Mouse (Mus musculus) kidney, embryonic 15.5 days (tissue): ENCODE data around the gene Rab31. TPM values are rescaled to one million over a fixed set of nuclear protein-coding genes. Genes with fewer than 3 reads are reported as not detected.
A peak's percentile ranks its signal among the peaks of the same experiment; 100 is the strongest.
"Not testable (repeated sequence)": the region's sequence is repeated elsewhere in the genome, so short reads cannot be mapped to it uniquely, and the experiment has no call there.

Experiments
- ATAC-seq: fragments of 200-750 bp; cut with Nextera tagmentation; replicated peaks from 2 replicates; pipeline ENCODE4 v1.8.0; 2017; ENCODE audit warnings: moderate TSS enrichment; ENCODE audit not compliant: low FRiP score
- H3K27ac ChIP-seq: fragments of 300-500 bp; sonication (generic); 2 replicates; pipeline ENCODE4 v1.5.1; 2015; ENCODE audit warnings: mild to moderate bottlenecking, inconsistent platforms
- H3K27me3 ChIP-seq: fragments of 300-500 bp; sonication (generic); 2 replicates; pipeline ENCODE4 v1.6.1; 2015; ENCODE audit warnings: inconsistent platforms
- H3K36me3 ChIP-seq: fragments of 300-500 bp; sonication (generic); 2 replicates; pipeline ENCODE4 v1.6.1; 2015; ENCODE audit warnings: inconsistent platforms
- H3K4me1 ChIP-seq: fragments of 300-500 bp; sonication (generic); 2 replicates; pipeline ENCODE4 v1.6.1; 2015; ENCODE audit warnings: inconsistent platforms
- H3K4me2 ChIP-seq: fragments of 300-500 bp; sonication (generic); 2 replicates; pipeline ENCODE4 v1.6.1; 2015; ENCODE audit warnings: moderate library complexity, mild to moderate bottlenecking, inconsistent platforms
- H3K4me3 ChIP-seq: fragments of 300-500 bp; sonication (generic); replicated peaks from 2 replicates; pipeline ENCODE4 v1.5.1; 2015; ENCODE audit warnings: mild to moderate bottlenecking, inconsistent platforms
- H3K9ac ChIP-seq: fragments of 300-500 bp; sonication (generic); 2 replicates; pipeline ENCODE4 v1.6.1; 2015; ENCODE audit warnings: mild to moderate bottlenecking, inconsistent platforms
- H3K9me3 ChIP-seq: fragments of 300-500 bp; sonication (generic); replicated peaks from 2 replicates; pipeline ENCODE4 v1.6.1; 2016; ENCODE audit warnings: inconsistent platforms
- WGBS: fragments of 180-500 bp; shearing (Covaris S2); methylation state at CpG from one replicate; pipeline ENCODE4 v1.1.7; 2015; ENCODE audit warnings: mixed read lengths; 5-methylcytosine and 5-hydroxymethylcytosine counted together
- polyA plus RNA-seq: library from polyadenylated mRNA; unstranded; fragments of >200 nt; fragmentation: Nextera tagmentation; extraction: Ambion mirVana; gene quantifications from 2 replicates; pipeline ENCODE4 v1.2.1, GENCODE M21; 2015

Rab31 gene
- polyA plus RNA-seq, 1 experiment from 2014 or later, result 33.6 TPM

DNA sequence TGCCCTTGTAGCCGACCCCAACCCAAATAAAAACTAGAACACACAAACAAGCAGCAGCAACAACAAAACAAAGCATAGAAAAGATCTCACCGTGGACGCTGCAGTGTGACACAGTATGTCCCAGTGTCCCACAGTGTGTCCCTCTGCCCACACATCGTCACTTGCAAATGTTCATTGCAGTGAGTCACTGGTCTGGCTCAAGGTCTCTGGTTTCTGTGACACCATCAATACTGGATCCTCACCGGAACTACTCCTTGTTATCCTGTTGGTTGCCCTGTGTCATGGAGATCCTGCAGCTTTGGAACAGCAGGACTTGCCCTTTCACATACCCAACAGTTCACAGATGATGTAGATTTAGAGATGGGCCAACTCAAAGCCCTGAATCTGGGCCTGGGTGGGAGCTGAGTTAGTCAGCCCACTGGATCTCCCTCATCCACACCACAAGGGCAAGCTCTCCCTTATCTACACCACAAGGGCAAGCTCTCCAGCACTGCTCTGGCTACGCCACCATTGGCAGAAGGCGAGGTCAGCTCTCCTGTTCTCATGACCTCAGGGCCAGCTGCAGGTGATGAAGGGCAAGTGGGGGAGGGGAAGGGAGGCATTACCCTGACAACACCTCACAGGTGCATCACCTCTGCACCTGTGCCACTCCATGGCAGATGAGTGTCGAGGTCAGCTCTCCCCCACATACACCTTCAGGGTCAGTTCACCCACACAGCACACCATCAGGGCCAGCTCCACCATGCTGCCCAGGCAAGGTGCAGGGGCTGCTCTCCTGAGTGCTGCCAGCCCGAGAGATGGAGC is 124.0 kb downstream of the Rab31 start:
- Histone ChIP-seq H3K9me3 (no peaks in the 10 kb centered on the region), H3K27ac (no peak overlapping the region), H3K4me3 (no peak overlapping the region), H3K36me3 (0 out of 2 replicates have a peak, but pooled peaks cover 5% of the 10 kb centered on the region), H3K4me1 (peaks cover 2% of the 10 kb centered on the region), H3K9ac (no peak overlapping the region), H3K4me2 (no peak overlapping the region), H3K27me3 (no peaks in the 10 kb centered on the region)
- 84% methylated on average over 9 of the region's 9 CpGs for WGBS
- no peak for ATAC-seq

DNA sequence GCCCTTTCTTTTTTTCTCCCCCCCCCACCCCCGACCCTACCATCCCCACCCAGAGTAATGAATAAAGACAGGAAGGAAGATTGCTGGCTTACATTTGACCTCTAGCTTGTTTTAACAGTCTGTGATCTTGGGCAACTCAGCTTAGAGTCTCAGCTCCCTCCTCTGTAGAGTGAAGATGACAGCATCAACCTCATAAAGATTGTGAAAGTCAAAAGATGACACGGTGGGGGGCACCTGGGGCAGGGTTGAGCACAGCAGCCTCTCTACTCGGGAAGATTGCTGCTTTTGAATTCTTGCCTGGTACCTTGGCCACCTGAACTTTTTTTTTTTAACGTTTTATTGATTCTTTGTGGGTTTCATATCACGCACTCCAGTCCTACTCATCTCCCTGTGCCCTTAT is 124.6 kb downstream of the Rab31 start:
- Histone ChIP-seq H3K27ac (no peak overlapping the region), H3K4me3 (no peak overlapping the region), H3K36me3 (0 out of 2 replicates have a peak, but pooled peaks cover 5% of the 10 kb centered on the region), H3K9ac (no peak overlapping the region), H3K27me3 (no peaks in the 10 kb centered on the region), H3K9me3 (no peaks in the 10 kb centered on the region), H3K4me1 (peaks cover 8% of the 10 kb centered on the region), H3K4me2 (no peak overlapping the region)
- ATAC-seq, result no peak
- WGBS, result 61% methylated on average over 5 of the region's 5 CpGs

DNA sequence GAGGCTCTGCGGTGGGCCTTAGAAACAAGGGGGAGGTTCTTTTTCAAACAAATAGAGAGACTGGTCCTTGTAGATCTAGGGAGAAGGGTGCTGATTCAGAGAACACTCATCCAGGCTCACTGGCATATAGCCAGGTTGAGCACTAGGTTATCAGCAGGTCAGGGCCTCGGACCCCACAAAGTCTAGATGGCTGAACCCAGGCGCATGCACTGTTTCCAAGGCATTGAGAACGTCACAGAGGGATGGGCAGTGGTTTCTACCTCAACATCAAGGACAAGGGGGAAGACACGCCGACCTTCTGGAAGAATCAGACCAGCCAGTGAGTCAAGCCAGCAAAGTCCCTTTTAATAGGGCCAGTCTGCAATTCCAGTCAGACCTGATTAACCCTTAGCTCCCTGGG is 125.3 kb downstream of the Rab31 start:
- H3K27ac ChIP-seq, result no peak overlapping the region
- no peak for ATAC-seq
- H3K4me2 ChIP-seq, result no peak overlapping the region
- H3K9ac ChIP-seq, result no peak overlapping the region
- H3K9me3 ChIP-seq, result no peaks in the 10 kb centered on the region
- H3K4me1 ChIP-seq, result peaks cover 16% of the 10 kb centered on the region
- 78% methylated on average over 6 of the region's 6 CpGs for WGBS
- H3K36me3 ChIP-seq, result 0 out of 2 replicates have a peak, but pooled peaks cover 1% of the 10 kb centered on the region
- no peak overlapping the region for H3K4me3 ChIP-seq
- H3K27me3 ChIP-seq, result no peaks in the 10 kb centered on the region

DNA sequence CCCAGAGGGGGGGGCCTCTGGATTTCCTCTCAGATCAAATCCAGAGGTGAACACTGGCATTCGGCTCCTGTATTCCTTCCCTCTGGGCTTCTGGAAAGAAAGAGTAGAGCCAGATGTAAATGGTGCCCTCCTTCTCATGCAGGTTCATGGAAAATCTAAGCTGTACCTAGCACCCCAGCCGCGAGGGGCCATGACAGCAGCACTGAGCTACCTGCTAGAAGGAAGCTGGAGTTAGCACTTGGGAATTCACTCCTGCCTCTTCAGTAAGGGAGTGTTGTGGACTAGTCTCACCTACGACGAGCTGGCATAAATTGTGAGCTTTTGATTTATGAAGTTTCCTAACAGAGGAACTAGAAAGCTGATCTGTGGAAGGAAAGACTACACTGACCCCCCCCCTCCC is 129.0 kb downstream of the Rab31 start:
- Histone ChIP-seq H3K36me3 (no peaks in the 10 kb centered on the region), H3K27ac (0 out of 2 replicates have a peak overlapping the region, but pooled peaks have one; percentile 33), H3K4me2 (0 out of 2 replicates have a peak overlapping the region, but pooled peaks have one; percentile 17), H3K27me3 (no peaks in the 10 kb centered on the region), H3K9me3 (no peaks in the 10 kb centered on the region), H3K4me3 (no peak overlapping the region), H3K9ac (no peak overlapping the region), H3K4me1 (peaks cover 17% of the 10 kb centered on the region)
- no peak for ATAC-seq
- WGBS, result 65% methylated on average over 5 of the region's 5 CpGs

DNA sequence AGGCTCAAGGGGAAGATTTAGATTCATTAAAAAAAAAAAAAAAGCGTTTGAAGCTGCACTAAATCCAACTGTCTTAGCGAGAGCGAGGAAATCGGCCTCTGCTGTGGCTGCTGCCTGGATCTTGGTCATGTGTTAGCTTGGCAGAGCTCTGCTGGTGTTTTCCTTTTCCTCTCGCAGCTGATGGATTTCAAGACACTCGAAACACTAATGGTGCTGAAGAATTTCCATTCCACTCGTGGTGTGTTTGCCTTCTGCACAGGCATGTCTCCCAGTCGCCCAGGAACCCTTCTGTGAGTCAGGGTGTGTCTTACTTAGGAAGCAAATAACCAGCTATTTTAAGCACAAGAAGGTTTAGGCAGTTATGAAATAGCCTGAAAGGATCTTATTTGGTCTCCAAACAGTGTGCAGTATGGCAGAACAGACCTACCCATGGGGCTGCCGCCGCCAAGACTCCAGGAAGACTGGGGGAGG is 129.5 kb downstream of the Rab31 start:
- Histone ChIP-seq H3K4me2 (peak overlapping the region; percentile 17; the same call in 1 of the 2 replicates), H3K36me3 (no peaks in the 10 kb centered on the region), H3K27me3 (no peaks in the 10 kb centered on the region), H3K4me1 (peaks cover 17% of the 10 kb centered on the region), H3K9ac (no peak overlapping the region), H3K27ac (peak overlapping the region; percentile 33), H3K4me3 (no peak overlapping the region), H3K9me3 (no peaks in the 10 kb centered on the region)
- WGBS, result 27% methylated on average over 10 of the region's 10 CpGs
- peak; percentile 3; the same call in 1 of the 2 replicates for ATAC-seq

DNA sequence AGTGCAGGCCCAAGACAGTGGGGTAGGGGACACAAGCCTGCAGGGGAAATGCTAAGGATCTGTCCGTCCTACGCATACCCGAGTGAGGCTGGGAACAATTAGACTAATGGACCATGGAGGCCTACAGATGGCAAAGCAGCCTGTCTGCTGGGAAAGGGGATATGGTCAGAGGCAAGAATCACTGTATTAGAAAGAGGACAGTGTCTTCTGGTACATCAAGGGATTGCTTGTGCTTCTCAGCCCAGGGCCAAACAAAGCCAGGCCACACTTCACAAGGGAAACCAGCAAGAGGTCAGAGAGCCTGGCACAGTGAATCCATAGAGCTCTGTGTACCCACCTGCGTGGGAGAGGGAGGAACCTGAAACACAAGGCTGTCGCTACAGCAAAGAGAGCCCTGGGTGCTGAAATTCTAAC is 130.0 kb downstream of the Rab31 start:
- no peak overlapping the region for H3K9ac ChIP-seq
- H3K27ac ChIP-seq, result peak overlapping the region; percentile 33
- peak; percentile 65 for ATAC-seq
- peak overlapping the region; percentile 17; the same call in 1 of the 2 replicates for H3K4me2 ChIP-seq
- peaks cover 17% of the 10 kb centered on the region for H3K4me1 ChIP-seq
- H3K9me3 ChIP-seq, result no peaks in the 10 kb centered on the region
- H3K4me3 ChIP-seq, result no peak overlapping the region
- H3K36me3 ChIP-seq, result no peaks in the 10 kb centered on the region
- WGBS, result 34% methylated on average over 5 of the region's 5 CpGs
- H3K27me3 ChIP-seq, result no peaks in the 10 kb centered on the region

DNA sequence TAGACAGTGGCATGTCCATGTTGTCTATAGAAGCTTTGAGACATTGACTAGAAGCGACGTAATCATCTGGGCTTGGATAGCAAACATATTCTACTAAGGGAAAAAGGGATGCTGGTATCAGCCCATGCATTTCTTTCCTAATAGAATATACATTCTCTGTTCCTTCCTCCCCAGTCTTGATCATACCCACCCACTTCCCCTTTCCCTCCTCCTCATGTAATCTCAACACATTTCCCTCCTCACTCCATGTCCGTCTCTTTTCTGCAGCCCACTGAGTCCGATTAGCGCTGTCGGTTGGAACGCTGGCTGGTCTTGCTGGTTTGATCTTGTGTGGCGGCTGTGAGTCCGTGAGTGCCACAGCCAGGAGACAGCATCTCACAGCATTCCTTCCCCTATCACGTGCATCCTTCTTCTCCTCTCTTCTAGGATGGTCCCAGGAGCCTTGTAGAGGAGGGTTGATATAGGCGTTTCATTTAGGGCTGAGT is 130.8 kb downstream of the Rab31 start, which contains the start of gene Txndc2:
Gene Txndc2 (minus strand): TSS at position 435 of the 485 bp plus-strand sequence.
- Histone ChIP-seq H3K4me3 (no peak within 1 kb of the TSS), H3K9me3 (no peaks in the 10 kb centered on the region), H3K9ac (no peak within 1 kb of the TSS), H3K4me2 (peak within 1 kb of the TSS; percentile 17; the same call in 1 of the 2 replicates), H3K27ac (peak within 1 kb of the TSS; percentile 33), H3K36me3 (no peaks in the 10 kb centered on the region), H3K27me3 (no peaks in the 10 kb centered on the region), H3K4me1 (peaks cover 17% of the 10 kb centered on the region)
- no peak for ATAC-seq
- WGBS, result 84% methylated on average over 11 of the region's 11 CpGs

DNA sequence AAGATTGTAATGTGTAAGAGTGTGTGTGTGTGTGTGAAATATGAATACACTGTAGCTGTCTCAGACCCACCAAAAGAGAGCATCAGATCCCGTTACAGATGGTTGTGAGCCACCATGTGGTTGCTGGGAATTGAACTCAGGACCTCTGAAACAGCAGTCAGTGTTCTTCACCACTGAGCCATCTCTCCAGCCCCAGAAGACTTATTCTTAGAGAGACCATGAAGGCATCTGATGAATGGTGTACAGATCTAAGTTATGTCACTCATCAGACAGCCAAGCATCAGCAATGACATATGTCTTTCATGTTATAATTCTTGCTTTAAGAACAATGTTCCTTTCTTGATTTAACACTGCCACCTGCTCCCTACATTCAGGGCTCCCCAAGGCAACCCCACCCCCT is 133.4 kb downstream of the Rab31 start:
- no peak overlapping the region for H3K4me2 ChIP-seq
- H3K4me1 ChIP-seq, result peaks cover 17% of the 10 kb centered on the region
- no peak overlapping the region for H3K4me3 ChIP-seq
- H3K9ac ChIP-seq, result no peak overlapping the region
- ATAC-seq, result no peak
- no peaks in the 10 kb centered on the region for H3K9me3 ChIP-seq
- no peak overlapping the region for H3K27ac ChIP-seq
- no peaks in the 10 kb centered on the region for H3K27me3 ChIP-seq
- 92% methylated on average over 1 of the region's 1 CpGs for WGBS
- H3K36me3 ChIP-seq, result no peaks in the 10 kb centered on the region

DNA sequence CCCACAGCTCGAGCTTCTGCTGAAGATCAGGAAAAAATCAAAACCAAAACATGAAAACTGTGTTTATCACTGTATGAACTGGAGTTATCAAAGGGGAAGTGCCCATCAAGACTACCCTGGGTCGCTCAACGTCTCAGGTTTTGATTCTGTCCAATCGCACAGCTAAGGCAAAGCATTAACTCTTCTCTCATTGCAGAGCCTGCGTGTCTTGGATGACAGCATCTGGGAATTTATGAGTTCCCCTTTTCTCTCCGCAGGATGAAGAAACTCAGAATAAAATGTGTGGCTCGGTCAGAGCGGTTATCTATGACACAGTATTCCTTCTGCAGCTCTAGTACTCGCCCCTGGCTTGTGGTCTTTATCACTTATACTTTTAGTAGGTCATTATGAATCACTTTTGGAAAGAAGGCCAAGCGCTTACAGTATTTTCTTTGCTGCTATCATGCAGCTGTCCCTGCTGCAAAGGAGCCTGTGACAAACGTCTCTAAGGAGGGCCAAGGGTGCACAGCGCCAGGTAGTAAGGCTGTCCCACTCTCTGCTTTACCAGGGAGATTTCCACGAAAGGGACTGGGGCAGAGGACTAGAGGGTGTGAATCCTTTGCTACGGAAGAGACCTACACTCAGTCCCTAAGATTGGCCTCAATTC is 136.7 kb downstream of the Rab31 start:
- Histone ChIP-seq H3K4me3 (no peak overlapping the region), H3K4me2 (no peak overlapping the region), H3K36me3 (no peaks in the 10 kb centered on the region), H3K4me1 (no peaks in the 10 kb centered on the region), H3K9ac (no peak overlapping the region), H3K27me3 (no peaks in the 10 kb centered on the region), H3K9me3 (no peaks in the 10 kb centered on the region), H3K27ac (no peak overlapping the region)
- ATAC-seq, result no peak
- 46% methylated on average over 14 of the region's 14 CpGs for WGBS

DNA sequence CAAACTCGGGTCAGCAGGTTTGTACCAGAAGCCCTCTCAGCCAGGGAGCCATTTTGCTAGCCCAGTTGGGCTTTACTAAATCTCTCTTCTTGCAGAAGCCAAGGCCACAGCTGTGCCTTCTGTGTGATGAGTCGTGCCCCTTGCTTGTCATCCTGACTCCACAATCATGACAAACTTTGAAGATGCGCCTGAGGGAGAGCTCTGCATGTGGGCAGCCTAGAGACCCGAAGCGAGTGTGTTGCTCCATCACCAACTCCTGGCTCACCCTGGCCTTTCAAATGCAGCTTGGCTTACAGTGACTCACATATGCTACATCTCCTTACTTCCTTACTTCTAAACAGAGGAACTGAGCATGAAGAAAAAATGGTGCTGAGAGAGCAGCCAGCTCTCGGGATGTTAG is 142.6 kb downstream of the Rab31 start:
- no peak overlapping the region for H3K4me3 ChIP-seq
- H3K9ac ChIP-seq, result no peak overlapping the region
- H3K4me1 ChIP-seq, result no peaks in the 10 kb centered on the region
- H3K9me3 ChIP-seq, result no peaks in the 10 kb centered on the region
- no peaks in the 10 kb centered on the region for H3K27me3 ChIP-seq
- no peak overlapping the region for H3K4me2 ChIP-seq
- ATAC-seq, result no peak
- no peak overlapping the region for H3K27ac ChIP-seq
- H3K36me3 ChIP-seq, result no peaks in the 10 kb centered on the region
- WGBS, result 83% methylated on average over 6 of the region's 6 CpGs

DNA sequence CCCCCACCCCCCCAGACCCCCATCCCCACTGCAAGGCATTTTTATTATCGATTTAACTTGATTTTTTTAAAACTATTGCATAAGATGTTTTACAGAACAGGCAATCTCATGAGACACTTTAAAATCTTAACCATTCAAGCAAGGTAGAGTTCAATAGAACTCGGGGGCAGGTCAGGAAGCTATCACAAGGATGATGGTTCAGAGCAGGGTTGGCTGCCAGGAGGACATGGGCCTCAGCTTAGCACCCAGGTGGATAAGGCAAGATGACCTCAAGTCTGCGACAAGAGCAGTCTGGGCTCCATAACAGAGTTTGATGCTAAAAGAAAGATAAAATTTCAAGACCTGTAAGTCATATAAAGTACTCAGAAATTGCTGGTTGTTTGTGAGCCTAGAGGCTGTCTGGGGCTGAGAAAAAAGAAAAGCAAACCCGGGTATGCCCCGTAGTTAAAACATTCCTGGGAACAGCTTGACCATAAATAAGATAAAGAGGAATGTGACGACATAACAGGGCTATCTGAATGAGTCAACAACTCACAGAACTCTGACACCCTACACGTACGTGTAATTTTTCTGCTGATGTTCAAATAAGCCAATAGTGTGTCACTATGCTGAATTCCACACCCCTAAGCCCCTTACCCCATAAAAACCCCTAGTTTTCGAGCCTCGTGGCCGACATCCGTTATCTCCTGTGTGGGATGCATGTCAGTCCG is 143.6 kb downstream of the Rab31 start:
- H3K27ac ChIP-seq, H3K9me3 ChIP-seq, H3K4me1 ChIP-seq, H3K9ac ChIP-seq, H3K27me3 ChIP-seq, H3K4me3 ChIP-seq, H3K4me2 ChIP-seq, ATAC-seq, H3K36me3 ChIP-seq: not testable (repeated sequence)
- WGBS, result 50% methylated on average over 13 of the region's 13 CpGs
